Mouse (Mus musculus): Measurements from ENCODE around the gene Atp6v1d. TPM values are rescaled to one million over a fixed set of nuclear protein-coding genes. Genes with fewer than 3 reads are reported as not detected.

Gene Atp6v1d
- 50.9 TPM for polyA plus RNA-seq (2014; fragmentation: Illumina TruSeq; extraction: RNeasy Lipid Tissue Mini Kit (QIAGEN cat#74804); ENCODE audit: low read depth, low replicate concordance)

DNA sequence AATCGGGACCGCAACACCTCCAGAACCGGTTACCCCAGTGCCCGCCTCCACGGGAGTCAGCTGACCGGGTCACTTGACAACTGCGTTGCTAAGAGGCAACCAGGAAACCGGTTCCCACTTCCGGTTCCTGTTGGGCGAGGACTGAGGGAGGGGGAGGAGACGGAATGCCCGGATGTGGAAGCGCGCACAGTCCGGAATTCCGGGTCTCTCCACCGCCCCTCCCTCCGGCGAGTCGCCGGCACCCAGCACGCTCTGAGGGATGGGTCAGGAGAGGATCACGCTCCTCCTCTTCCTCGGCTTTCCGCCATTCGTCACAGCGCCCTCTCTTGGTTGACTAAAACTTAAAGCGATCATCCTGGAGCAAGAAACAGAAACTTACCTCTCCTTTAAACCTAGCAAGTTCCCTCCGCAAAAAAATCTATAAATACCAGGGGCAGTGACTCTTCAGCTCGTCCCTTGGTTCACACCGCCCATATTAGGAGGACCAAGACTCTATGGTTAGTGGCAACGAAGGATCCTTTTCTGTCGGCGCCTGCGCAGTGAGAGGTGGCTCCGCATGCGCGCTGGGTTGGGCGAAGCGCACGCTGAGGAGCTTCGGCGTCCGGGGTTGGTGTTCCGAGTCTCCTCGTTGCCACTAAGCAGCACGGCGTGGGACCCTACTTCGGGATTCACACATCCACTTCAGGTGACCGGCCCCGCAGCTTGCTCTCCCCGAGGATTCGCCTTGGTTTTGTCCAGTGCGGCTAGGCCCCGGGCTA lies at the start of gene Atp6v1d, which contains the start of gene Eif2s1:
Gene Atp6v1d, minus strand, starts transcription at position 143 of the 758 bp plus-strand sequence.
Gene Eif2s1, plus strand, starts transcription at position 324 of the 758 bp plus-strand sequence.

DNA sequence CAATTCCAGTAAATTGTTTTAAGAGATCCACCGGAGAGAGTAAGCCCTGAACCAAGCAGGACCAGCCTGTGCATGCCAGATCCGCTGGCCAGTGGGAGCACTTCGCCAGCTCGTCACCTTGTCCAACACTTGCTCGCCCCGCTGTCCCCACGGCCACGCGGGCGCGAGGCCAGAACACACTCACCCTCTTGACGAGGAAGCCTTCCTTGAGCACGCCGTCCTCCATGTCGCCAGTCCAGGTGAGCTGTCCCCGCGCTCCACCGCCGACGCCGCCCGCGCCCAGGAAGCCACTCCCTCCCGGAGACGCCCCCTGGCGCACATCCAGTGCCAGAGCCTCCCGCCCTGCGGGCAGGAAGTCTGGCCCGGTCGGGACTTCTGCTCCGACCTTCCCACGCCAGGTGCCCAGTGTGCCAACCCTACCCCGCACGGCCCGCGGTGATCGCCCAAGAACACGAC lies 45.3 kb upstream of the Atp6v1d start, which contains the start of gene Plek2:
Gene Plek2, minus strand, starts transcription at position 258 of the 456 bp plus-strand sequence.

Other genes starting within 250 kb of the Atp6v1d start
- 1.5 TPM for gene Fam71d, start 170.1 kb downstream of the Atp6v1d start, polyA plus RNA-seq (2014; fragmentation: Illumina TruSeq; extraction: RNeasy Lipid Tissue Mini Kit (QIAGEN cat#74804); ENCODE audit: low read depth, low replicate concordance)
- gene Mpp5, start 112.7 kb downstream of the Atp6v1d start, polyA plus RNA-seq (2014; fragmentation: Illumina TruSeq; extraction: RNeasy Lipid Tissue Mini Kit (QIAGEN cat#74804); ENCODE audit: low read depth, low replicate concordance): 17.1 TPM
- gene Eif2s1, start 181 bp upstream of the Atp6v1d start, polyA plus RNA-seq (2014; fragmentation: Illumina TruSeq; extraction: RNeasy Lipid Tissue Mini Kit (QIAGEN cat#74804); ENCODE audit: low read depth, low replicate concordance): 53.0 TPM
- 0.66 TPM for gene Plek2, start 45.3 kb upstream of the Atp6v1d start, polyA plus RNA-seq (2014; fragmentation: Illumina TruSeq; extraction: RNeasy Lipid Tissue Mini Kit (QIAGEN cat#74804); ENCODE audit: low read depth, low replicate concordance)
- 0.64 TPM for gene Tmem229b, start 146.0 kb upstream of the Atp6v1d start, polyA plus RNA-seq (2014; fragmentation: Illumina TruSeq; extraction: RNeasy Lipid Tissue Mini Kit (QIAGEN cat#74804); ENCODE audit: low read depth, low replicate concordance)
- 0.34 TPM for gene Plekhh1, start 167.5 kb upstream of the Atp6v1d start, polyA plus RNA-seq (2014; fragmentation: Illumina TruSeq; extraction: RNeasy Lipid Tissue Mini Kit (QIAGEN cat#74804); ENCODE audit: low read depth, low replicate concordance)
- gene Pigh, start 228.0 kb upstream of the Atp6v1d start, polyA plus RNA-seq (2014; fragmentation: Illumina TruSeq; extraction: RNeasy Lipid Tissue Mini Kit (QIAGEN cat#74804); ENCODE audit: low read depth, low replicate concordance): 8.3 TPM